Mouse (Mus musculus): ENCODE data around the gene Tekt1. TPM values are rescaled to one million over a fixed set of nuclear protein-coding genes. Genes with fewer than 3 reads are reported as not detected.

Gene Tekt1
- 2.9 and 3.3 TPM in 2 replicates for polyA plus RNA-seq (2012; rRNA removed)

GRCm38 (mm10) chr11:72362347-72362741 lies at the start of gene Tekt1:
Gene Tekt1, minus strand, starts transcription at chr11:72362442.

GRCm38 (mm10) chr11:72411093-72411921 lies 49.1 kb upstream of the Tekt1 start, which contains the start of gene Smtnl2:
Gene Smtnl2, minus strand, starts transcription at chr11:72411713.

GRCm38 (mm10) chr11:72314151-72314895 lies 47.9 kb downstream of the Tekt1 start, which contains the start of gene Fbxo39:
Gene Fbxo39, plus strand, starts transcription at chr11:72314444.

GRCm38 (mm10) chr11:72301334-72301733 lies 60.9 kb downstream of the Tekt1 start, which contains the start of gene Xaf1:
Gene Xaf1, plus strand, starts transcription at chr11:72301629.

Other genes starting within 250 kb of the Tekt1 start
- 1.2 and 2.1 TPM in 2 replicates for gene Pitpnm3, start 226.7 kb downstream of the Tekt1 start, polyA plus RNA-seq (2012; rRNA removed)
- gene Gm43951, start 155.6 kb downstream of the Tekt1 start, polyA plus RNA-seq (2012; rRNA removed): 3.6 and 7.3 TPM in 2 replicates
- gene 4933427D14Rik, start 155.0 kb downstream of the Tekt1 start, polyA plus RNA-seq (2012; rRNA removed): 24.9 and 27.5 TPM in 2 replicates
- gene Txndc17, start 154.9 kb downstream of the Tekt1 start, polyA plus RNA-seq (2012; rRNA removed): 114 and 155 TPM in 2 replicates
- 27.0 and 39.1 TPM in 2 replicates for gene Med31, start 146.8 kb downstream of the Tekt1 start, polyA plus RNA-seq (2012; rRNA removed)
- gene Slc13a5, start 95.2 kb downstream of the Tekt1 start, polyA plus RNA-seq (2012; rRNA removed): 0.37 and 0.44 TPM in 2 replicates
- 0.68 and 1.0 TPM in 2 replicates for gene Xaf1, start 60.8 kb downstream of the Tekt1 start, polyA plus RNA-seq (2012; rRNA removed)
- not detected in 2 replicates for gene Fbxo39, start 48.0 kb downstream of the Tekt1 start, polyA plus RNA-seq (2012; rRNA removed)
- gene Smtnl2, start 49.3 kb upstream of the Tekt1 start, polyA plus RNA-seq (2012; rRNA removed): 3.5 and 7.5 TPM in 2 replicates
- 0.10 TPM in 1 of 2 replicates, not detected in the other for gene Ggt6, start 73.1 kb upstream of the Tekt1 start, polyA plus RNA-seq (2012; rRNA removed)
- 125 and 196 TPM in 2 replicates for gene Mybbp1a, start 78.9 kb upstream of the Tekt1 start, polyA plus RNA-seq (2012; rRNA removed)
- gene Spns2, start 127.5 kb upstream of the Tekt1 start, polyA plus RNA-seq (2012; rRNA removed): 13.6 and 16.1 TPM in 2 replicates
- gene Spns3, start 188.1 kb upstream of the Tekt1 start, polyA plus RNA-seq (2012; rRNA removed): 0.19 and 0.30 TPM in 2 replicates
- gene Ube2g1, start 244.8 kb upstream of the Tekt1 start, polyA plus RNA-seq (2012; rRNA removed): 33.5 and 46.3 TPM in 2 replicates